Mouse (Mus musculus) bone marrow, adult 2 months (tissue): ENCODE data around the gene AC109138.7. TPM values are rescaled to one million over a fixed set of nuclear protein-coding genes. Genes with fewer than 3 reads are reported as not detected.
A peak's percentile ranks its signal among the peaks of the same experiment; 100 is the strongest.
"Not testable (repeated sequence)": the region's sequence is repeated elsewhere in the genome, so short reads cannot be mapped to it uniquely, and the experiment has no call there.

Experiments
- H3K27ac ChIP-seq: fragments of 200-500 bp; 2 replicates; pipeline ENCODE4 v1.5.1; 2012; ENCODE audit warnings: low read depth, mild to moderate bottlenecking, control low read depth, inconsistent platforms, low read length; ENCODE audit not compliant: control insufficient read depth, poor library complexity, insufficient read depth
- H3K4me1 ChIP-seq: fragments of 200-500 bp; 2 replicates; pipeline ENCODE4 v1.6.1; 2011; ENCODE audit warnings: low read length; ENCODE audit not compliant: control insufficient read depth, insufficient read depth
- H3K4me3 ChIP-seq: fragments of 200-500 bp; replicated peaks from 2 replicates; pipeline ENCODE3; 2011; ENCODE audit warnings: mild to moderate bottlenecking, low read depth, low read length, control low read depth; ENCODE audit not compliant: control insufficient read depth
- CTCF ChIP-seq: fragments of 200-500 bp; IDR thresholded peaks from 2 replicates; pipeline ENCODE4 v1.5.1; 2011; ENCODE audit warnings: low read length, control low read depth; ENCODE audit not compliant: control insufficient read depth, insufficient read depth
- POLR2A ChIP-seq: fragments of 200-500 bp; IDR thresholded peaks from 2 replicates; pipeline ENCODE4 v1.6.1; 2011; ENCODE audit warnings: low read depth, mild to moderate bottlenecking, control low read depth, low read length, borderline replicate concordance; ENCODE audit not compliant: control insufficient read depth
- WGBS: fragments of 180-500 bp; shearing (Covaris S2); methylation state at CpG from one replicate; pipeline ENCODE4 v1.1.7; 2018; 5-methylcytosine and 5-hydroxymethylcytosine counted together
- polyA plus RNA-seq: library from polyadenylated mRNA; stranded (reverse); fragments of >200 nt; gene quantifications from 2 replicates; pipeline ENCODE4 v1.2.4, GENCODE M21; 2011; ENCODE audit warnings: low replicate concordance; ENCODE audit not compliant: missing spikeins, insufficient read depth, insufficient read length

The AC109138.7 gene
- polyA plus RNA-seq, 1 experiment = not detected

DNA sequence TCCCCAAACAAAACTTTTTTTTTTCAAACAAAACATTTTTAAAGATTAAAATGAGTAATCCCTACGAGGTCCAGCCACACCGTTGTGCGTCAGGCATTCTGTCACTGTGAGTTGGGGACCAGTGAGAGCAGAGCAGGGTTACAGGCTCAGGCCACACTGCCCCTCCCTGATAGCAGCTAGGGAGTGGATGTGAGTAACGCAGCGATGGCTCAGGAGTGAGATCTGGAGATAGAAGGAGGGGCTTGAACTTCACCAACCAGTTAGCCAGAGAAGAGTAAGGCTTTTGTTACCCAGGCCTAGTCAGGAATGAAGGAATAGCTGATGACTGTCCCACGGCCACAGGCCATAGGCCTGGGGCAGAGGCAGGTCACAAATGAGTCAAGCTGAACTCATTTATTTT, 30.6 kb downstream of the AC109138.7 start:
- no peak for TF ChIP-seq POLR2A
- no peak for TF ChIP-seq CTCF
- Histone ChIP-seq H3K4me1 (no peaks in the 10 kb centered on the region), H3K27ac (no peak overlapping the region), H3K4me3 (no peak overlapping the region)
- WGBS = 86% methylated on average over 6 of the region's 6 CpGs

DNA sequence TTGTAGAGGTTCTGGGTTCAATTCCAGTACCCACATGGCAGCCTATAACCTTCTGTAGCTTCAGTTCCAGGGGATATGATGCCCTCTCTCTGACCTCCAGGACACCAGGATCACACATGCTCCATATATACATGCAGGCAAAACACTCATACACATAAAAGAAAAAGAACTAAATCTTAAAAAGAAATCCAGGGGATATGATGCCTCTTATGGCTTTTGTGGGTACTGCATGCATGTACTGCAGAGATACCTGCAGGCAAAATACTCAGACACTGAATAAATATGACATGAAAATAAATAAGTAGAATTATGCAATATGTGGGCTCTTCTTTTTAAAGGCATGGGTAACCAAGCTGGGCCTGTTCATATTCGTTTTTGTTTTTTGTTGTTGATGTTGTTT, 32.9 kb downstream of the AC109138.7 start:
- H3K4me1 ChIP-seq = no peaks in the 10 kb centered on the region
- H3K4me3 ChIP-seq = no peak overlapping the region
- WGBS = 56% methylated on average over 1 of the region's 1 CpGs
- no peak for TF ChIP-seq CTCF
- no peak for TF ChIP-seq POLR2A
- no peak overlapping the region for H3K27ac ChIP-seq

DNA sequence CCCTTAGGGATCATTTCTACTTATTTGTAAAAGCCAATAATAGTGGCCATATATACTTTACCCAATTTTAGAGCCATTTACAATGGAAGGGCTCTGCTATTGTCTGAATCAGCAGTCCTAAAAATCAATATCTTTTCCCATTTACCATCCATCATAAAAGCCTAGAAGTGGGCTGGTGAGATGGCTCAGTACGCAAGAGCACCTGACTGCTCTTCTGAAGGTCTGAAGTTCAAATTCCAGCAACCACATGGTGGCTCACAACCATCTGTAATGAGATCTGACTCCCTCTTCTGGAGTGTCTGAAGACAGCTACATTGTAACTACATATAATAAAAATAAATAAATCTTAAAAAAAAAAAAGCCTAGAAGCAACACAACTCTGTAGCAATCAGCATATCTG, 34.5 kb downstream of the AC109138.7 start:
- not testable (repeated sequence) for H3K4me1 ChIP-seq, H3K4me3 ChIP-seq, H3K27ac ChIP-seq
- WGBS = 82% methylated on average over 1 of the region's 1 CpGs

DNA sequence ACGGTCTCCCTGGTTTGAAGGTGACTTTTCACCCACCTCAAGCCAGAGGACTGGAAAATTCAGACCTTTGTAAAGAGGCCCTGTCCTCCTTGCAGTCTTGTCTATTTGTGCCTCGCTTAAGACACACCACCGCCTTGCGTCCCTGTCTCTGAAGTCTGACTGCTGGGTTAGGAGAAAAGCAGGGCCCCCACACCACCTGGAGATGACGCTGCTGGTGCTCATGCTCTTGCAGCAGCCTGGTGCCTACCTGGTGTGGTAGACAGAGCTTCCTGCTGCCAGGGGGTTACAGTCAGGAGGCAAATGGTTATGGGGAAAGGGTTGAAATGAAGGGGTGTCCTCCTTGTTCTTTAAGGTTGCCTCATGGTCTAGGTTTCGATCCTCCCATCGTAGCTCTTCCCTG, 40.1 kb downstream of the AC109138.7 start:
- 91% methylated on average over 7 of the region's 7 CpGs for WGBS
- no peak overlapping the region for H3K27ac ChIP-seq
- no peak overlapping the region for H3K4me3 ChIP-seq
- H3K4me1 ChIP-seq = no peaks in the 10 kb centered on the region
- TF ChIP-seq CTCF (no peak), POLR2A (no peak)

DNA sequence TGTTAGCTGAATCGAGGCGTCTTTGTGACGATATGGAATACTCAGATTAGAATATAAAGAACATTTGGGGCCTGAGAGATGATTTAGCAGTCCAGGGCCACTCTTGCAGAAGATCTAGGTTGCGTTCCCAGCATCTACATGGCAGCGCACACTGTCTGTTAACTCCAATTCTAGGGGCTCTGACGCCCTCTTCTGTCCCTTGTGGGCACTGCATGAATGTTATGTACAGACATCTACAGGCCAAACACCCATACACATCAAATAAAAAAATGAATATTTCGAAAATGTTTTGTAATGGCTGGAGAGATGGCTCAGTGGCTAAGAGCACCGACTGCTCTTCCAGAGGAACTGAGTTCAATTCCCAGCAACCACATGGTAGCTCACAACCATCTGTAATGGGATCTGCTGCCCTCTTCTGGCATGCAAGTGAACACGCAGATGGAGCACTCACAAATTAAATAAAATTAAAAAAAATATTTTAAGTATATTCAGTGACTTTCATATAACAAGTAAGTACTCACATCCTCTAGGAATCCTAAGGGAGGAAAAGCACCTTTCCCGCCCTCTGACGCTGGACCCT, 41.5 kb downstream of the AC109138.7 start:
- Histone ChIP-seq H3K27ac (no peak overlapping the region), H3K4me3 (no peak overlapping the region), H3K4me1 (no peaks in the 10 kb centered on the region)
- 78% methylated on average over 11 of the region's 11 CpGs for WGBS
- TF ChIP-seq POLR2A (no peak), CTCF (peak; percentile 20; the same call in 1 of the 2 replicates)

DNA sequence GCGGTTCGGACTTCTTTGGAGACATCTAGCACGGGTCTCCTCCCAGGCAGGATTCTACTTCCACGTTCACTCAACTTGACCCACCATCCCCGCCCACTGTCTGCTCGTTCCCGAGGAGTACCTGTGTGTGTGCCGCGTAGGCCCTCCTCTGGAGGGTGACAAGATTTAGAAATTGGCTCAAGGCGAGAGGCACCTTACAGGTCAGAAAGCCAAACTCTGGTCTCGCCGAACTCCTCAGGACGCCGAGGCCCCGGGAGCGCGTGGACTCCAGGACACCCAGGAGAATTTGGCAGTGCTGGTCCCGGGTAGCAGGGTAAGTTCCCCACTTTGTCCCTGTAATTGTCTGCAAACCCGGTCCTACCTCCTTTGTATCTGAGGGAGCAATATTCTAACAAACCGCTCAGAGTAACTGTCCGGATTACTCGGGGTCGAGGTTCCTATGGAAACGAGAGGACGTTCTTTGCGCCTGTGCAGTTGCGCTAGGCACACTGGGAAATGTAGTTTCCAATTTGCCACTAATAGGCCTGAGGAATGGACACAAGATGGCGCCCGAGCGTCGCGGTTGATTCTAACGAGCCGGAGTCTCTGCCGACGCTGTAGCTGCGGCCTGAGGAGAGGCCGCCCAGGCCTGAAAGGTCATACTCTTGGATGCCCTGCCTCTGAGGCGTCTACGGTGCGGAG, 43.2 kb downstream of the AC109138.7 start:
- WGBS = under 1% methylated on average over 41 of the region's 41 CpGs
- H3K4me3 ChIP-seq = peak overlapping the region; percentile 67
- TF ChIP-seq CTCF = peak; percentile 97
- TF ChIP-seq POLR2A = 0 out of 2 replicates have a peak, but pooled peaks have one; percentile 13
- H3K27ac ChIP-seq = no peak overlapping the region
- no peaks in the 10 kb centered on the region for H3K4me1 ChIP-seq

DNA sequence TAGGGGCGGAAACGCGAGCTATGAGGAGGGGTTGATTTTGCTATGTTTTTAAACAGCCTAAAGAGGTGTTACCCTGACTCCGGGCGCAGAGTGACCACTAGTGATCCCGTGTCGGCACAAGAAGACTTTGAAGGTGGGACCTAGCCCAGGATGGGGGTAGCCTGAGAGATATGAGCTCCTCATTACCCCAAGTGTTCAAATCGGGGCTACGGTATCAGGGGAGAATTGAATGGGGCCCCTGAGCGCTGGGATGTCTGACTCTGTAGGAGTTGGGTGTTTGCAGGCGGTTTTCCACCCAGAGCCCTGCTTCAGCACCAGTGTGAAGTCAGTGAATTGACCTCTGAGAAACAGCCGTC, 43.7 kb downstream of the AC109138.7 start:
- Histone ChIP-seq H3K4me1 (peaks cover 2% of the 10 kb centered on the region), H3K27ac (no peak overlapping the region), H3K4me3 (no peak overlapping the region)
- TF ChIP-seq CTCF (no peak), POLR2A (no peak)
- WGBS = 48% methylated on average over 12 of the region's 12 CpGs

DNA sequence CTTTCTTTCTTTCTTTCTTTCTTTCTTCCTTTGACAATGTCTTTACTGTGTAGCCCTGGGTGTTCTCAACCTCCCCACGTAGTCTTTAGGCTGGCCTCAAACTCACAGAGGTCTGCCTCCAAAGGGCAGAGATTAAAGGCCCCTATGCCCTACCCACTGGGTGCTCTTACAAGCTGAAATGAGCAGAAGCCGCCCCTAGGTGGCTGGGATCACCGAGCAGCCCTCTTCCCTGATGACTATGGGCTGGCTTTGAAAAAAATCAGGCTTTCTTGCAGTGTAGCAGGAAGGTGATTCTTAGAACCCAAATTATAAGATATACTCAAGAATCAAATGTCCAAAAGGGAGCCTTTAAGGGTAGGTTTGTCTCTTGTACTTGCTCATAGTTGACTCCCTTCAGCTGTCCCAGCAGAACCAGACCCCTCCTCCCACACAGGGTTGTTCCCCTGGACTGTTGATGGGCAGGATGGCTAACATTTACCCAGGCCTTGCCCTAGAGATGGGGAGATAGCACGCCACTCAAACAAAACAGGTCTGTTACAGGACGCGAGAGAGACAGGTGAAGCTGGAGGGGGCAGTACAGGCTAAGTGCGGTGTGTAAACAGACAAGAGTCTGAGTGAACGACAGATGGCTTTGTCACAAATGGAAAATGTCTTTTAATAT, 47.0 kb downstream of the AC109138.7 start:
- TF ChIP-seq CTCF (peak; percentile 23; the same call in 1 of the 2 replicates), POLR2A (no peak)
- no peak overlapping the region for H3K27ac ChIP-seq
- H3K4me3 ChIP-seq = no peak overlapping the region
- WGBS = 59% methylated on average over 8 of the region's 8 CpGs
- peaks cover 6% of the 10 kb centered on the region for H3K4me1 ChIP-seq
